Mouse (Mus musculus): ENCODE measurements around the gene Gtf2ird1. TPM values are rescaled to one million over a fixed set of nuclear protein-coding genes. Genes with fewer than 3 reads are reported as not detected.
"Not testable (repeated sequence)": the region's sequence is repeated elsewhere in the genome, so short reads cannot be mapped to it uniquely, and the experiment has no call there.

The Gtf2ird1 gene
- polyA plus RNA-seq, 1 experiment, result 52.5 TPM

DNA sequence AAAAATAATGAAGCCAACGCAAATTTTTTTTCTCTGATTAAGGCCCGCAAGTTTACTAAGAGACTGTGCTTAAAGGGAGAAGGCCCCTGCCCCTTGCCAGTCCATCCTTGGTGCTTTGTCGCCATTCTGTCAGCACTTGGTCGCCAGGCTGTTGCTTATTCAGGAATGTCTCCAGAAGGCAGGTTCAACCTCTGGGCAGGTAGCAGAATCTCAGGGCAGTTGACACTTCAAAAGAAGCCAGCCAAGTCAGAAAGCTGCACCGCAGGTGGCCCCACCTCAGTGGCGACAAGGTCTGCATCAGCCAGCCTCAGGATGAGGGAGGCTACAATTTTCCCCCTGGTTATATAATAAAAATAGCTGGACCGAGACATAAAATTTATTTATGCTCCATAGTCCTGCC is 19.2 kb upstream of the Gtf2ird1 start:
- 94% methylated on average over 7 of the region's 7 CpGs for WGBS
- not testable (repeated sequence) for DNase-seq (ENCODE audit: low read depth, low spot score)

DNA sequence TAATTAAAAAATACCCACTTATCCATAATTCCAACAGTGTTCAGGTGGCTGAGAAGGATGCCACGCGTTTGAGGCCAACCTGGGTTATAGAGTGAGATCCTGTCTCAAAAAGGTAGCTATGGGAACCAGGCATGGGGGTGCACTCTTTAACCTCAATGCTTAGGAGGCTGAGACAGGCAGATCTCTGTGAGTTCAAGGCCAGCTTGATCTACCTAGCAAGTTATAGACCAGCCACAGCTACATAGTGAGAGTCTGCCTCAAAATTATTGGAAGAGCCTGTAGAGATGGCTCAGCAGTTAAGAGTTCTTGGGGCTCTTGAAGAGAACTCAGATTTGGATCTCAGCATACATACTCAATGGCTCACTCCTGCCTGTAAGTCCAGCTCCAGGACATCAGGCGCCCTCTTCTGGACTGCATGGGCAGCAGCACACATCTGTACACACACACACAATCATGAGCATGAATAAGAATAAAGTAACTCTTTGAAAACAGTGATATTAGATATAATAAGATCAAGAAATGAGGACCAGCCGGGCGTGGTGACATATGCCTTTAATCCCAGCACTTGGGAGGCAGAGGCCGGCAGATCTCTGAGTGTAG is 18.6 kb upstream of the Gtf2ird1 start:
- DNase-seq (ENCODE audit: low read depth, low spot score), result no peak
- WGBS, result 97% methylated on average over 6 of the region's 6 CpGs

DNA sequence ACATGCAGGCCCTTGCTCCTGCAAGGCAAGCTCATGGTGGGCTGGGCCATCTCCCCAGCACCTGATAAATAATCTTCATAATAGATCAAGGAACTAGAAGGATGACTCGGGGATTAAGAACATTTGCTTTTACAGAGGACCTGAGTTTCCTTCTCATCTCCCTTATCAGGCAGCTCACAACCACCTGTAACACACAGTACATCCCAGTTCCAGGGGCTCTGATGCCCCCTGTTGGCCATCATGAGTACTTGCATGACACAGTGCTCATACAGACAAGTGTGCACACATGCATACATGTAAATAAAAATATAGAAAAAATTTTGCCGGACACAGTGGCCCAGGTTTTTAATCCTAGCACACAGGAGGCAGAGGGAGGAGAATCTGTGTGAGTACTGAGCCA is 17.4 kb upstream of the Gtf2ird1 start:
- no peak for DNase-seq (ENCODE audit: low read depth, low spot score)

DNA sequence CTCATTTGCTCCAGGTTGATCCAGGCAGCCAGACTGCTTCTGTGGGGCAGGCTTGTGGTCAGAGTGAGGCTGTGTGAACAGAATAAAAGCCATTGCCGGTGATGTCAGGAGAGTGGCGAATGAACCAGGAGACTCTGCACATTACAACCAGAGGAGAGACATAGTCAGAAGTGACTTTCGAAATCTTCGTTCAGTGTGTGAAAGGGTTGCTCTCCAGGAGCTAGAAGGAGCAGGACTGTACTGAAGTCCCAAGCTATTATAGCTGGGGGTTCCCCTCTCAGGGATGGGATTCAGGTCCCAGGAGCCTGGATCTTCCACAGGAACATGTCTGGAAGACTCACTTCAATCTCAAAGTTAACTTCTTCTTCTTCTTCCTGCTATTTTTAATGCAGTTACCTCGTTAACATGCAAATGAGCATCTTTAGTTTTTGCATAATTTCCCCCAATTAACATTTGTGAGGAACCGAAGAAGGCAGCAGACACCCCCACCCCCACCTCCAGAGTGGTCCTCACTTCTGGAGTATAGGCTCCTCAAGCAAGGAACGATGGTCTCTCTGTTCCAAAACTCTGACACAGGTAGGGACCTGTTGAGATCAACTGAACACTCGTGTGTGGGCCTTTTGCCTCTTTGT is 14.1 kb upstream of the Gtf2ird1 start:
- 82% methylated on average over 8 of the region's 8 CpGs for WGBS
- DNase-seq (ENCODE audit: low read depth, low spot score), result no peak

More for the DNA sequence above, 17.4 kb upstream of the Gtf2ird1 start:
- WGBS, result 89% methylated on average over 2 of the region's 2 CpGs

DNA sequence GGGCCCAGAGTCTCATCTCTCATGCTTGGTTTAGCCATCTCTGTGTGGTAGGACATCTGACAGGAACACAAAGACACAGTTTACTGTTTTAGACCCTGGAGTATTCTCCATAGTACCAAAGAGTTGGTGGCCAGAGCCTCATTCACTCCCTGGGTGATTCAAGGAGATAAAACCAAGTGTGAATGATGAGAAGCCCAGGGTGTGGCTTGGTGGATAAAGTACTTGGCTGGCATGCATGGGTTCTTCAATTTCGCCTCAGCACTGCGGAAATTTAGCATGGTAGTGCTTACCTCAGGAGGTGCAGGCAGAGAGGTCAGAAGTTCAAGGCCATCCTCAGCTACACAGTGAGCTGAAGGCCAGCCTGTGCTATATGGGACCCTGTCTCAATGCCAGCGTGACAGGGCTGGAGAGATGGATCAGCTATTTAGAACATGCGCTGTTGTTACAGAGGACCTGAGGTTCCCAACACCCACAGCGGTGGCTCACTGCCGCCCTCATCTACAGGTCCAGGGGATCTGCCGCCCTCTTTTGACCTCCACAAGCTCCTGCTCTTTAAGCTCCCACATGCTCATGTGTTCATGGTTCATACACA is 13.1 kb upstream of the Gtf2ird1 start:
- 94% methylated on average over 7 of the region's 7 CpGs for WGBS
- DNase-seq (ENCODE audit: low read depth, low spot score), result no peak

DNA sequence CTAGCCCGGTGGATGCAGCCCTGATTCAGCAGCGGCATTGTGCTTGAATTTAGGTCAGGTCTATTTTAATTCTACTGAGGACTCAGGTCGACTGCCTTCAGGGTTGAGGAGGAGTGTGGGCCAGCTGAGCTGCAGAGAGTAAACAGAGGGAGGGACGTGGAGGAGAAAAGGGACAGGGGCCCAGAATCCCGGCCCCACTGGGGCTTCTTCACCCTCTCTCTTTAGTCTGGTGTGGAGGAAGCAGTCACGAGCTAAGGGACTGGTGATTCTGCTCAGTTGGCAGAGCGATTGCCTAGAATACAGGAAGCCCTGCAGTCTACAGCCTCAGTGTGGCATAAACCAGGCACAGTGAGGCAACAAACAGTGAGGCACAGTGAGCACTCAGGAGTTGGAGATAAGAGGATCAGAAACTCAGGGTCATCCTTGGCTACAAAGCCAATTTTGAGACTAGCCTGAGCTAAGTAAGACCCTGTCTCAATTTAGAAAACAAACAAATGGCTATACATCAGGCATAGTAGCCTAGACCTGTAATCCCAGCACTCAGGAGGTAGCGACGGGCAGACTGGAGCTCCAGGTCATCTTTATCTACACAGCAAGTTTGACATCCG is 11.7 kb upstream of the Gtf2ird1 start:
- DNase-seq (ENCODE audit: low read depth, low spot score), result no peak

DNA sequence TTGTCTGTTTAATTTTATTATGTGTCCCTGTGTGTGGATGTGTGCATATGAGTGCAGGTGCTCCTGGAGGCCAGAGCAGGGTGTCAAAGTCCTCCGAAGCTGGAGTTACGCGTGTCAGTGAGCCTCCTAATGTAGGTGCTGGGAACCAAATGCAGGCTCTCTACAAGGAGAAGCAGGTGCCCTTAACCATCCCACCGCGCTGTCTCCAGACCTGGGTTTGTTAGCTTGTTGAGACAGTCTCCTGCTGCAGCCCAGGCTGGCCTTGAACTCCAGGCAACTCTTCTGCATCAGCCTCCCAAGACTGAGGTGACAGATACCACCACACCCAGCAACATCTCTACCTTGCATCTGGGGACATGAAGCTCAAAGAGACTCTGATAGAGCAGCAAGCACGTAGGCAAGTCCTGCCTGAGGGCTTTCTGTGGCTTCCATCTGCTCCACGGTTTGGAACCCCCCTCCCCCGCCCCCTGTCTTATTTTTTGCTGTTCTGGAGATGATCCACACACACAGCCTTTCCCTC is 10.6 kb upstream of the Gtf2ird1 start:
- DNase-seq (ENCODE audit: low read depth, low spot score), result no peak
- 57% methylated on average over 8 of the region's 8 CpGs for WGBS

More for the DNA sequence above, 11.7 kb upstream of the Gtf2ird1 start:
- 71% methylated on average over 10 of the region's 10 CpGs for WGBS

DNA sequence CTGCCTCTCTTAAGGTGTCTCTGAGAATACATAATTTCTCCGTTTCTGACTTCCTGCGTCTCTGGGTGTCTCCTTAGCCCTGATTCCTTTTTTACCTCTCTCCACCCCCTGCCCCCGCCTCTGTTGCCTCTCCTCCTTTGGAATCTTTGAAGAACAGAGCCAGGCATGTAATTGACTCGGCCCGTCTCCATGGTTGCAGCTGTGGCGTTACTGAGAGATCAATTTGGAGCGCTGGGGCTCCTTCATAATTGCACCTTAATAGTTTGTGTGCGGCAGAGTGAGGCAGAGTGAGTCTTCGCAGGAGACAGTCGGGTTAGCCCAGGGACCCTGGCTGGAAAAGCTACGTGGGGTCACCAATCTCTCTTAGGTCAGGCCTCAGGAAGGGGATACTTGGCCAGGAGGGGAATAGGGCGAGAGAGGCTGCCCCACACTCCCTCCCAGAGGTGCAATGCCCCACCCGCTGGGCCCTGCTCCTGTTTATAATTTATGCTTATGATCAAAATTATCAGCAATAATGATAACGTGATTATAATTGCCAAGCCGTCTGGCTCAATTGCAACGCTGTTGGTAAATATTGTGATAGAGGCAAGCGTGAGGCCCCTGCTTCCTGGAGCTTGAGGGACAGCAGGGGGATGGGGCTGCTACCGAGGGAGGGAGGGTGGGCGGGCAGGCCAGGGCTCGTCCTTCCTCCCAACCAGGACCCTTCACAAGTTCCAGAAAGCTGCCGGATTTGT is 9.9 kb upstream of the Gtf2ird1 start:
- 34% methylated on average over 21 of the region's 21 CpGs for WGBS
- DNase-seq (ENCODE audit: low read depth, low spot score), result no peak

DNA sequence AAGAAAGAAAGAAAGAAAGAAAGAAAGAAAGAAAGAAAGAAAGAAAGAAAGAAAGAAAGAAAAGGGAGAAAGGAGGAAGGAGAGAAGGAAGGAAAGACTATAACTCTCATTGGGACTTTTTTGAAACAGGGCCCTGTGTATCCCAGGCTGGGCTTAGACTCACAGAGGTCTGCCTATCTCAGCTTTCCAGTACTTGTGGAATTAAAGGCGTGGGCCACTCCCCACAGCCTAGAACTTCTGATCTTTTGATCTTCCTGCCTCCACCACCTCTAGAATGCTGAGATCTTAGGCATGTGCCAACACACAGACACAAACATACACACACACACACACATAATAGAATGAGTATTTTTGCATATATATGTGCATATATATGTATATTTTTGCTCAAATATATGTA is 8.7 kb upstream of the Gtf2ird1 start:
- no peak for DNase-seq (ENCODE audit: low read depth, low spot score)
- 75% methylated on average over 1 of the region's 1 CpGs for WGBS

DNA sequence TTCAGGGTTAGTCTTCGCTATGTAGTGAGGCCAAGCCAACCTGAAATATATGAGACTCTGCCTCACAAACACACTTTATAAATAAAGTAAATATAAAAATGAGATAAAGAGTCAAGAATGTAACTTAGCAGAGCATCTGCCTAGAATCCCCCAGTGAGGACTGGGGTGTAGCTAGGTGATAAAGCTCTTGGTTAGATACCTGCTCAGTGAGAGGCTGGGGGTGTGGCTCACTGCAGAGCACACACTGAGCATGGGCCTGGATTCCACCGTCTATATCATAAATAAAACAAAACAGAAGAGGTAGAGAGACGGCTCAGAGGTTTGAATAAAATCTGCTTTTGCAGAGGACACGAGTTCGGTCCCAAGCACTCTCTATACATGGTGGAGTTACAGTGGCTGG is 7.7 kb upstream of the Gtf2ird1 start:
- WGBS, result 75% methylated on average over 5 of the region's 5 CpGs
- no peak for DNase-seq (ENCODE audit: low read depth, low spot score)

DNA sequence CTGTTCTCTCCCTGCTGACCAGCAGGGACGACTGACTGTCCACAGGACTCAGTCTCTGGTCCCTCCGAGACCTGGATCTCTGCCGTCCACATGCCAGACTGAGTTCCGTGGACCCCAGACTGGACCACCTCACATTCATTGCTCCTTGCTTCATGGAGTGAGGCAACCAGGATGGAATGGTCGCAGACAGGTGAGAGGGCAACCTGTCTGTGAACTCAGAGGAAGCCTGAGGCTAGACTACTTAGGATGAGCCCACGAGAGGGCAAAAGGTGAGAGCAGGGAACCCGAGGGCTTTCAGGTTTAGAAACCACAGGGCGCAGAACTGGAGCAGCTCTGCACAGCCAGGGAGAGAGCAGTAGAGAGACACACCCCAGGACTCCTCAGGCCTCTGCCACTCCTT is 6.2 kb upstream of the Gtf2ird1 start:
- WGBS, result 87% methylated on average over 8 of the region's 8 CpGs
- DNase-seq (ENCODE audit: low read depth, low spot score), result no peak

DNA sequence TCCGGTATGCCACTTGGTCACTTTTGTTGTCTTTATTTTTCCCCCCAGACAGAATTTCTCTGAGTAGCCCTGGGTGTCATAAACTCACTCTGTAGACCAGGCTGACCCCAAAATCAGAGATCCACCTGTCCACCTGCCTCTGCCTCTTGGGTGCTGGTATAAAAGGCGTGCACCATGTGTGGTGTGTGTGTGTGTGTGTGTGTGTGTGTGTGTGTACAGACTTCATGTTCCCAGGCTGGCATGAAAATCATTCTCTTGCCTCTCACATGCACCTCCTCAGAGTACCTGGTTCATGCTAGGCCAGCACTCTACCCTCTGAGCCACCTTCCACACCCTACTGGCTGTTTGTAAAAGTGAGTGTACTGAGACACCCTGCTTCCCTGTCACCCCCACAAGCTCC is 5.8 kb upstream of the Gtf2ird1 start:
- WGBS, result 92% methylated on average over 2 of the region's 2 CpGs
- no peak for DNase-seq (ENCODE audit: low read depth, low spot score)

DNA sequence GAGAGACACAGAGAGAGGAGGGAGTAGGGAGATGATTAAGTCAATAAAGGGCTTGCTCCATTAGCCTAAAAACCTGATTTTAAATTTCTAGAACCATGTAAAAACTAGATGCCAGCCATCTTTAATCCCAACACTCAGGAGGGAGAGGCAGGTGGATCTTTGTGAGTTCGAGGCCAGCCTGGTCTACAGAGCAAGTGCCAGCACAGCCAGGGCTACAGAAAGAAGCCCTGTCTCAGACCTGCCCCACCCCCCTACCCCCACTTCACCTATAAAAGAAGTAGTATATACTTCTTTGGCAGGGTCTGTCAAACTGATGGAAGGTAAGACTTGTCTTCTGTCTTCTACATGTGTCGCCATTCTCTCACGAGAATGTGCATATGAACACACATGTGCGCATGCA is 4.0 kb upstream of the Gtf2ird1 start:
- WGBS, result 93% methylated on average over 4 of the region's 4 CpGs
- no peak for DNase-seq (ENCODE audit: low read depth, low spot score)

DNA sequence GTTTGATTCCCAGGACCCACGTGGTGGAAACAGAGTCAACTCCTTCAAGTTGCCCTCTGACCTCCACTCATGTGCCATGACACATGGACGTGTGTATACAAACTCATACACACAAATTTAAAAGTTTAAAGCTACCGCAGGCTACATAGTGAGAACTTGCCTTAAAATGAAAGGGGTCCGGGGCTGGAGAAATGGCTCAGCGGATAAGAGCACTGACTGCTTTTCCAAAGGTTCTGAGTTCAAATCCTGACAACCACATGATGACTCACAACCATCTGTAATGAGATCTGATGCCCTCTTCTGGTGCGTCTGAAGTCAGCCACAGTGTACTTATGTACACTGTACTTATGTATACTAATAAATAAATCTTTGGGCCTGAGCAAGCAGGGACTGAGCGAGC is 2.6 kb upstream of the Gtf2ird1 start:
- WGBS, result 84% methylated on average over 7 of the region's 7 CpGs
- no peak for DNase-seq (ENCODE audit: low read depth, low spot score)

DNA sequence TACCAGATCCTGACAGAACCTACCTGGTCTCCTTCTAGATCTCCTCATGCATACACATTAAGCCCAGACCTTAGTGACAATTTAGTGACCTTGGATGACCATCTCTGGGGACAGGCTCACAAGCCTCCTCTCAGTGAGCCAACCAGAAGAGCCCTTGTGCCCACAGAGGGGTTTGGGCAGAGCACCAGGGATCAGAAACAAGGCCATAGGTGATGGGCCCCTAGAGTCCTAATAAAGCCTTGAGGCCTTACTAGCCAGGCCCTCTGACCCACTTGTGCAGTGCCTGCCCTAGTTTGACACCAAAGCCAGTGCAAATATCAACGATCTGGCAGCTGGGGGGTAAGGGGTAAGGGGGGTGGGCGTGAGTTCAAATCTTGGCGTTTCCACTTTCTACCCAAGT is 1.9 kb upstream of the Gtf2ird1 start:
- 79% methylated on average over 3 of the region's 3 CpGs for WGBS
- DNase-seq (ENCODE audit: low read depth, low spot score), result no peak

DNA sequence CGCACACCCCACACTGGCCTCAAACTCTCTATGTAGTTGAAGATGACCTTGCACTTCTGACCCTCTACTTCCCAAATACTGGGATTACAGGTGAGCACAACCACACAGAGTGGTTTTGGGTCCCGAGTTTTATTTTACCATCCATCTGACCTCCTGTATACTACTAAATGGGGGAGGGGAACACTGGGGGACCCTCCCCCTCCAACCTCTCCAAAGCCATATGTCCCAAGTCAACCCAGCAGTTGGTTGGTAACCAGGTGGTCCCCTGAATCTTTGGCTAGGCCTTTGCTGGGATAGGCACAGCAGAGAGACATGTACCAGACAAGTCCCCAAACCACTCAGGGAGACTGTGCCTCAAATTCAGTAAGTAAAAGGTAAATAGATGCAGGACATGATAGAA is 855 bp upstream of the Gtf2ird1 start:
- DNase-seq (ENCODE audit: low read depth, low spot score), result no peak
- 91% methylated on average over 2 of the region's 2 CpGs for WGBS

DNA sequence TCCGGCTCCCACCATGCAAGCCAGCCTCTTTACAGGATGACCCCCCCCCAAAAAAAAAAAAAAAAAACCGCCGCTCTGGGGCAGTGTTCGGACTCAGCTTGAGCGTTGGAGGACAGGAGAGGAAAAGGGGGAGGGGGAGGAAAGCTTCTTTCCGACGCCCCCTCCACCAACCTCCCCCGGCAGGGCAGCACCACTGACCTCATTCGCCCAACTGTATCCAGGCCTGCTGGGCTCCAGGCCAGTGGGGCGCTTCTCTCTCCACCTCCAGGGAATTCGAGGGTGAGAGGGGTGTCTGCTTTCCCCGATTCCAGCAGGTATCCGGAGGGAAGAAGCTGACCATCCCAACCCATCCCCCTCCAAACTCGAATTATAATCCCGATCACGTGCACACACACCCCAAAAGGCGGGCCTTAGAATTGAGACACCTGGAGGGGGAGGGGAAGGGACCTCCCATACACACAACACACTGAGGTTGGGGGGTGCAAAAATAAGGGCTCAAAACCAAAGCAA is 547 bp downstream of the Gtf2ird1 start:
- WGBS, result under 1% methylated on average over 17 of the region's 17 CpGs
- DNase-seq (ENCODE audit: low read depth, low spot score), result no peak

DNA sequence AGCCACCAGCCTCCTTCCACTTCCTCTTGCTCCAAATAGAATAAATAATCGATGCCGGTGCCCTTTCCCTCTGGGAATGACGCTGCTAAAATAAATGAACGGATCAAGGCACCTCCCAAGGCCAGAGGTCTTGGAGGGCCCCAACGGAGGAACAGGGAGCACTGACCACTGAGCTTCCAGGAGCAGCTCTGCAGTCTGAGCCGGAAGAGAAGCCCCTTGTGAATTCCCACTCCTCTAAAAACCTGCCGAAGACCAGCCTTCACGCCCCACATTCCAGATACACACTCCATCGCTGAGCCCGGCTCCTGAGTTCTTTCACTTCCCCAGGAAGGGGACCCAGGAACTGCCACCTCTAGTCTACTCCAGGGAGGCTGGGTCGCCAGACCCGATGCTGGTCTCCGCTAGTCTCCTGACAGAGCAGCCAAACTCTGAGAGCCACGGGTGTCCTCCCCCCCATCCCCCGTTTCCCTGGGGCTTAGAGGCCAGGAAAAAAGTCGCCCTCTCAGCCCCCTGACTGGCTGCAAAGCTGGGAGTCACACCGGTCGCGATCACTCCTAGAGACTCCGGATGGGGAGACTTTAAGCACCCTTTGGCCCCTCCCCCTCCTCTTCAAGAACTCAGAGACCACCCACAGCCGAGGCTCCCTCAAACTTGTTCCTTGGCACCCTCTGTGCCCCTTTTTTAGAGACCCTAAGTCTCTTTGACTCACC is 1.2 kb downstream of the Gtf2ird1 start:
- DNase-seq (ENCODE audit: low read depth, low spot score), result no peak
- 0% methylated on average over 21 of the region's 21 CpGs for WGBS

DNA sequence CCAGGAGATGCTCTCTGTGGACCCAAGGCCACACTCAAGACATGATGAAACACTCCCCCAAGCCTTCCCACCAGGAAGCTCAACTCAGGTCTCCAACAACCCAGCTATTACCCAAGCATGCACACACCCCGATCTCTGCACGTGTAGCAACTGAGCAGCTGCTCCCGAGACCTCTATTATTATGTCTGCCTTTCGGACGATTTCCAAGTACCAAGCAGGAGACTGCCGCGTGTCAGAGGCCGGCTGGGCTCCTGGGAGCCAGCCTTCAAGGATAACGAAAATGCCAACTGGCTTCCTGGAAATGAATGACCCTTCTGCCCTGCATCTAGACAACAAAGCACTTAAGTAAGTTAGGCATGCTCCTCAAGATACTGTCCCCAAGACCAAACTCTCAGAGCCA is 2.1 kb downstream of the Gtf2ird1 start:
- DNase-seq (ENCODE audit: low read depth, low spot score), result no peak
- WGBS, result 11% methylated on average over 9 of the region's 9 CpGs
